Mouse (Mus musculus) forebrain, postnatal 0 days (tissue): ENCODE measurements around the gene Lnx1. TPM values are rescaled to one million over a fixed set of nuclear protein-coding genes. Genes with fewer than 3 reads are reported as not detected.

Experiments used
- ATAC-seq: fragments of 200-750 bp; cut with Nextera tagmentation; 2 replicates; pipeline ENCODE4 v1.8.0; 2017; ENCODE audit warnings: mild to moderate bottlenecking, moderate library complexity
- DNase-seq: peaks from one replicate; pipeline ENCODE4 v3.0.0-alpha.2; 2015
- H3K27ac ChIP-seq: fragments of 300-500 bp; sonication (generic); 2 replicates; pipeline ENCODE4 v1.5.1; 2014; ENCODE audit warnings: low read depth, mild to moderate bottlenecking, antibody characterized with exemption, low read length, moderate library complexity, mixed read lengths
- H3K27me3 ChIP-seq: fragments of 300-500 bp; sonication (generic); 2 replicates; pipeline ENCODE4 v1.6.1; 2014; ENCODE audit warnings: mild to moderate bottlenecking, low read length, mixed read lengths; ENCODE audit not compliant: insufficient read depth
- H3K36me3 ChIP-seq: fragments of 300-500 bp; sonication (generic); 2 replicates; pipeline ENCODE4 v1.6.1; 2014; ENCODE audit warnings: mild to moderate bottlenecking, moderate library complexity; ENCODE audit not compliant: insufficient read depth
- H3K4me1 ChIP-seq: fragments of 300-500 bp; sonication (generic); 2 replicates; pipeline ENCODE4 v1.6.1; 2014; ENCODE audit warnings: antibody characterized with exemption; ENCODE audit not compliant: insufficient read depth
- H3K4me2 ChIP-seq: fragments of 300-500 bp; sonication (generic); 2 replicates; pipeline ENCODE4 v1.6.1; 2014; ENCODE audit warnings: low read depth, mild to moderate bottlenecking, moderate library complexity
- H3K4me3 ChIP-seq: fragments of 300-500 bp; sonication (generic); 2 replicates; pipeline ENCODE4 v1.5.1; 2014; ENCODE audit warnings: low read depth, low read length, mixed read lengths
- H3K9ac ChIP-seq: fragments of 300-500 bp; sonication (generic); 2 replicates; pipeline ENCODE4 v1.6.1; 2014; ENCODE audit warnings: mild to moderate bottlenecking
- H3K9me3 ChIP-seq: fragments of 300-500 bp; sonication (generic); 2 replicates; pipeline ENCODE4 v1.6.1; 2016; ENCODE audit warnings: low read length
- CTCF ChIP-seq: sonication (generic); IDR thresholded peaks from 2 replicates; pipeline ENCODE4 v1.5.1; 2016; ENCODE audit warnings: antibody characterized with exemption, control low read depth, low read depth
- WGBS: fragments of 180-500 bp; shearing (Covaris S2); extraction: QIAGEN DNeasy Blood & Tissue Kit; methylation state at CpG from one replicate; pipeline ENCODE4 v1.1.7; 2014; 5-methylcytosine and 5-hydroxymethylcytosine counted together
- polyA plus RNA-seq: library from polyadenylated mRNA; unstranded; fragments of >200 nt; fragmentation: Nextera tagmentation; extraction: Ambion mirVana; gene quantifications from 2 replicates; pipeline ENCODE4 v1.2.1, GENCODE M21; 2015
- total RNA-seq: library from RNA; depleted of rRNA; stranded (reverse); fragments of >200 nt; gene quantifications from 2 replicates; pipeline ENCODE4 v1.2.3, GENCODE M21; 2014

Gene Lnx1
- total and polyA plus RNA-seq, 2 experiments from 2014 or later, result 11.0 to 21.2 TPM

GRCm38 (mm10) chr5:74700918-74701317 is 1.8 kb downstream of the Lnx1 start:
- no peak for ATAC-seq
- Histone ChIP-seq H3K27me3 (no peaks in the 10 kb centered on the region; the same call in none of the 2 replicates), H3K4me2 (no peak overlapping the region), H3K36me3 (no peaks in the 10 kb centered on the region), H3K9ac (no peak overlapping the region), H3K4me3 (no peak overlapping the region), H3K27ac (no peak overlapping the region), H3K4me1 (peaks cover 5% of the 10 kb centered on the region; the same call in 1 of the 2 replicates), H3K9me3 (no peaks in the 10 kb centered on the region)
- no peak for TF ChIP-seq CTCF
- 71% methylated on average over 2 of the region's 2 CpGs for WGBS
- DNase-seq, result no peak

GRCm38 (mm10) chr5:74699673-74700072 is 3.0 kb downstream of the Lnx1 start:
- H3K4me3 ChIP-seq, result no peak overlapping the region
- WGBS, result 84% methylated on average over 1 of the region's 1 CpGs
- H3K4me2 ChIP-seq, result no peak overlapping the region
- H3K9ac ChIP-seq, result no peak overlapping the region
- H3K4me1 ChIP-seq, result peaks cover 3% of the 10 kb centered on the region; the same call in 1 of the 2 replicates
- ATAC-seq (no peak), DNase-seq (no peak)
- H3K9me3 ChIP-seq, result no peaks in the 10 kb centered on the region
- no peak overlapping the region for H3K27ac ChIP-seq
- no peaks in the 10 kb centered on the region; the same call in none of the 2 replicates for H3K27me3 ChIP-seq
- TF ChIP-seq CTCF, result no peak
- H3K36me3 ChIP-seq, result no peaks in the 10 kb centered on the region

GRCm38 (mm10) chr5:74697534-74697933 is 5.2 kb downstream of the Lnx1 start:
- ATAC-seq, result no peak
- Histone ChIP-seq H3K27me3 (no peaks in the 10 kb centered on the region), H3K27ac (no peak overlapping the region), H3K9ac (no peak overlapping the region), H3K9me3 (no peaks in the 10 kb centered on the region), H3K4me2 (no peak overlapping the region), H3K4me1 (no peaks in the 10 kb centered on the region), H3K4me3 (no peak overlapping the region), H3K36me3 (no peaks in the 10 kb centered on the region)
- no peak for DNase-seq
- TF ChIP-seq CTCF, result no peak
- 73% methylated on average over 9 of the region's 9 CpGs for WGBS

- Histone ChIP-seq H3K27me3 (no peaks in the 10 kb centered on the region), H3K4me2 (no peak overlapping the region), H3K9ac (no peak overlapping the region), H3K4me3 (no peak overlapping the region), H3K9me3 (no peaks in the 10 kb centered on the region), H3K36me3 (no peaks in the 10 kb centered on the region), H3K4me1 (no peaks in the 10 kb centered on the region), H3K27ac (no peak overlapping the region)
- 89% methylated on average over 7 of the region's 7 CpGs for WGBS
- no peak for TF ChIP-seq CTCF
- no peak for DNase-seq
- ATAC-seq, result no peak
These were observed 8.3 kb downstream of the Lnx1 start for GRCm38 (mm10) chr5:74694390-74694801.

- Histone ChIP-seq H3K4me3 (no peak overlapping the region), H3K9ac (no peak overlapping the region), H3K27me3 (no peaks in the 10 kb centered on the region), H3K9me3 (no peaks in the 10 kb centered on the region), H3K36me3 (no peaks in the 10 kb centered on the region), H3K4me1 (no peaks in the 10 kb centered on the region), H3K4me2 (no peak overlapping the region), H3K27ac (no peak overlapping the region)
- DNase-seq, result no peak
- ATAC-seq, result no peak
- TF ChIP-seq CTCF, result no peak
- WGBS, result 64% methylated on average over 2 of the region's 2 CpGs
These were observed 8.9 kb downstream of the Lnx1 start for GRCm38 (mm10) chr5:74693836-74694235.

GRCm38 (mm10) chr5:74692411-74693090 is 10.2 kb downstream of the Lnx1 start:
- DNase-seq, result no peak
- Histone ChIP-seq H3K27ac (no peak overlapping the region), H3K4me3 (no peak overlapping the region), H3K9me3 (no peaks in the 10 kb centered on the region), H3K4me1 (no peaks in the 10 kb centered on the region), H3K9ac (no peak overlapping the region), H3K4me2 (no peak overlapping the region), H3K36me3 (no peaks in the 10 kb centered on the region), H3K27me3 (no peaks in the 10 kb centered on the region)
- TF ChIP-seq CTCF, result no peak
- ATAC-seq, result no peak
- WGBS, result 87% methylated on average over 6 of the region's 6 CpGs

GRCm38 (mm10) chr5:74688822-74689221 is 13.9 kb downstream of the Lnx1 start:
- Histone ChIP-seq H3K9ac (no peak overlapping the region), H3K27me3 (no peaks in the 10 kb centered on the region), H3K4me3 (no peak overlapping the region), H3K36me3 (no peaks in the 10 kb centered on the region), H3K4me2 (no peak overlapping the region), H3K4me1 (no peaks in the 10 kb centered on the region), H3K27ac (no peak overlapping the region), H3K9me3 (no peaks in the 10 kb centered on the region)
- WGBS, result 93% methylated on average over 2 of the region's 2 CpGs
- DNase-seq (no peak), ATAC-seq (no peak)
- no peak for TF ChIP-seq CTCF
